Mouse (Mus musculus) thymus, adult 2 months (tissue): ENCODE data around the gene Myh15.

Source experiments
- CTCF ChIP-seq: fragments of 200-500 bp; IDR thresholded peaks from 2 replicates; pipeline ENCODE4 v1.5.1; 2012; ENCODE audit warnings: mild to moderate bottlenecking, control low read depth, low read length, moderate library complexity, borderline replicate concordance; ENCODE audit not compliant: control insufficient read depth, poor library complexity, insufficient read depth; ENCODE audit errors: extremely low read depth
- POLR2A ChIP-seq: fragments of 200-500 bp; IDR thresholded peaks from 2 replicates; pipeline ENCODE4 v1.6.1; 2012; ENCODE audit warnings: mild to moderate bottlenecking, low read length, control low read depth, moderate library complexity; ENCODE audit not compliant: control insufficient read depth, poor library complexity, insufficient read depth; ENCODE audit errors: extremely low read depth

GRCm38 (mm10) chr16:49196290-49196689 lies 139.0 kb downstream of the Myh15 start:
- TF ChIP-seq CTCF = no peak
- TF ChIP-seq POLR2A = no peak
